Mouse (Mus musculus): ENCODE measurements at regions not wholly inside any gene's neighbourhood (a gene's known extent, or its start where the extent isn't known, plus 50 kb on each side); places are given as distances from the start of the nearest gene placed in this dataset.

GRCm38 (mm10) chr1:112355816-112356215, 491.1 kb upstream of the Dsel start:
- no peak for TF ChIP-seq CTCF (IDR thresholded peaks at IDR 0.05; ENCODE audit: insufficient read depth, low read length)
- TF ChIP-seq POLR2A (IDR thresholded peaks at IDR 0.05; ENCODE audit: borderline replicate concordance, extremely low read depth, low read depth, low read length), result no peak

Data from lung, adult 2 months (tissue).